Mouse (Mus musculus): ENCODE results near the gene Gm14403. TPM values are rescaled to one million over a fixed set of nuclear protein-coding genes. Genes with fewer than 3 reads are reported as not detected.
"Not testable (repeated sequence)": the region's sequence is repeated elsewhere in the genome, so short reads cannot be mapped to it uniquely, and the experiment has no call there.

The Gm14403 gene
- polyA plus RNA-seq, 1 experiment from 2014 or later = 2.2 TPM

GRCm38 (mm10) chr2:177518354-177518753, 20.3 kb downstream of the Gm14403 start:
- WGBS = 91% methylated on average over 7 of the region's 7 CpGs
- not testable (repeated sequence) for H3K27ac ChIP-seq (replicated peaks); H3K9me3 ChIP-seq (replicated peaks); ATAC-seq (ENCODE audit: low FRiP score); H3K9ac ChIP-seq (replicated peaks); H3K4me2 ChIP-seq; H3K36me3 ChIP-seq; H3K4me3 ChIP-seq (replicated peaks); H3K4me1 ChIP-seq; H3K27me3 ChIP-seq (replicated peaks)

GRCm38 (mm10) chr2:177518960-177519359, 20.9 kb downstream of the Gm14403 start:
- H3K4me3 ChIP-seq (replicated peaks); H3K9ac ChIP-seq (replicated peaks); H3K9me3 ChIP-seq (replicated peaks); H3K4me2 ChIP-seq; H3K27ac ChIP-seq (replicated peaks); H3K4me1 ChIP-seq; H3K36me3 ChIP-seq; H3K27me3 ChIP-seq (replicated peaks); ATAC-seq (ENCODE audit: low FRiP score): not testable (repeated sequence)
- 88% methylated on average over 1 of the region's 1 CpGs for WGBS

- no peaks in the 10 kb centered on the region for H3K4me1 ChIP-seq
Observed at GRCm38 (mm10) chr2:177520035-177520434, 22.0 kb downstream of the Gm14403 start.

GRCm38 (mm10) chr2:177523061-177523460, 25.0 kb downstream of the Gm14403 start:
- Histone ChIP-seq H3K9me3 (replicated peaks) (0 out of 2 replicates have a peak, but pooled peaks cover 4% of the 10 kb centered on the region), H3K27me3 (replicated peaks) (no peaks in the 10 kb centered on the region), H3K4me2 (no peak overlapping the region), H3K4me3 (replicated peaks) (no peak overlapping the region), H3K27ac (replicated peaks) (no peak overlapping the region), H3K9ac (replicated peaks) (no peak overlapping the region), H3K4me1 (no peaks in the 10 kb centered on the region), H3K36me3 (no peaks in the 10 kb centered on the region)
- WGBS = 90% methylated on average over 20 of the region's 20 CpGs
- ATAC-seq (ENCODE audit: low FRiP score) = no peak

More at GRCm38 (mm10) chr2:177520035-177520434, 22.0 kb downstream of the Gm14403 start:
- H3K9me3 ChIP-seq (replicated peaks) = 0 out of 2 replicates have a peak, but pooled peaks cover 4% of the 10 kb centered on the region
- H3K36me3 ChIP-seq = no peaks in the 10 kb centered on the region
- ATAC-seq (ENCODE audit: low FRiP score) = no peak
- no peak overlapping the region for H3K27ac ChIP-seq (replicated peaks)
- H3K9ac ChIP-seq (replicated peaks) = no peak overlapping the region
- H3K4me3 ChIP-seq (replicated peaks) = no peak overlapping the region
- H3K27me3 ChIP-seq (replicated peaks) = no peaks in the 10 kb centered on the region
- 84% methylated on average over 8 of the region's 8 CpGs for WGBS
- H3K4me2 ChIP-seq = no peak overlapping the region

- not testable (repeated sequence) for H3K4me2 ChIP-seq; ATAC-seq (ENCODE audit: low FRiP score); H3K9ac ChIP-seq (replicated peaks); H3K4me3 ChIP-seq (replicated peaks); H3K36me3 ChIP-seq; H3K4me1 ChIP-seq; H3K9me3 ChIP-seq (replicated peaks); H3K27ac ChIP-seq (replicated peaks); H3K27me3 ChIP-seq (replicated peaks)
- 91% methylated on average over 6 of the region's 6 CpGs for WGBS
Observed at GRCm38 (mm10) chr2:177523674-177524073, 25.7 kb downstream of the Gm14403 start.

GRCm38 (mm10) chr2:177524171-177524570, 26.2 kb downstream of the Gm14403 start:
- H3K9me3 ChIP-seq (replicated peaks); H3K27me3 ChIP-seq (replicated peaks); ATAC-seq (ENCODE audit: low FRiP score); H3K4me1 ChIP-seq; H3K4me2 ChIP-seq; H3K4me3 ChIP-seq (replicated peaks); H3K36me3 ChIP-seq; H3K9ac ChIP-seq (replicated peaks); H3K27ac ChIP-seq (replicated peaks): not testable (repeated sequence)
- 92% methylated on average over 16 of the region's 16 CpGs for WGBS

- 83% methylated on average over 9 of the region's 9 CpGs for WGBS
- Histone ChIP-seq H3K4me2 (no peak overlapping the region), H3K4me1 (no peaks in the 10 kb centered on the region), H3K27ac (replicated peaks) (no peak overlapping the region), H3K4me3 (replicated peaks) (no peak overlapping the region), H3K9me3 (replicated peaks) (0 out of 2 replicates have a peak, but pooled peaks cover 3% of the 10 kb centered on the region), H3K27me3 (replicated peaks) (no peaks in the 10 kb centered on the region), H3K9ac (replicated peaks) (no peak overlapping the region), H3K36me3 (no peaks in the 10 kb centered on the region)
- ATAC-seq (ENCODE audit: low FRiP score) = no peak
Observed at GRCm38 (mm10) chr2:177535876-177536275, 37.9 kb downstream of the Gm14403 start.

GRCm38 (mm10) chr2:177537141-177537540, 39.1 kb downstream of the Gm14403 start:
- not testable (repeated sequence) for H3K27ac ChIP-seq (replicated peaks); ATAC-seq (ENCODE audit: low FRiP score); H3K4me3 ChIP-seq (replicated peaks); H3K4me2 ChIP-seq; H3K9me3 ChIP-seq (replicated peaks); H3K27me3 ChIP-seq (replicated peaks); H3K9ac ChIP-seq (replicated peaks); H3K36me3 ChIP-seq; H3K4me1 ChIP-seq
- WGBS = 75% methylated on average over 2 of the region's 2 CpGs

GRCm38 (mm10) chr2:177537717-177538116, 39.7 kb downstream of the Gm14403 start:
- H3K4me2 ChIP-seq; H3K4me3 ChIP-seq (replicated peaks); H3K27ac ChIP-seq (replicated peaks); ATAC-seq (ENCODE audit: low FRiP score); H3K4me1 ChIP-seq; H3K9ac ChIP-seq (replicated peaks); H3K27me3 ChIP-seq (replicated peaks); H3K36me3 ChIP-seq; H3K9me3 ChIP-seq (replicated peaks): not testable (repeated sequence)
- 84% methylated on average over 5 of the region's 5 CpGs for WGBS

GRCm38 (mm10) chr2:177555261-177555660, 57.2 kb downstream of the Gm14403 start:
- not testable (repeated sequence) for H3K4me2 ChIP-seq; H3K4me1 ChIP-seq; H3K27ac ChIP-seq (replicated peaks); ATAC-seq (ENCODE audit: low FRiP score); H3K4me3 ChIP-seq (replicated peaks); H3K9me3 ChIP-seq (replicated peaks); H3K9ac ChIP-seq (replicated peaks); H3K36me3 ChIP-seq; H3K27me3 ChIP-seq (replicated peaks)
- no CpG with 5 or more reads among the region's 1 CpGs for WGBS

Other genes with a start within 250 kb of the Gm14403 start
- gene Gm14409, start 231.2 kb upstream of the Gm14403 start, polyA plus RNA-seq (2015; fragmentation: Nextera tagmentation; extraction: Ambion mirVana) = not detected in 2 replicates
- gene Gm14412, start 173.9 kb upstream of the Gm14403 start, polyA plus RNA-seq (2015; fragmentation: Nextera tagmentation; extraction: Ambion mirVana) = 0.11 and 0.35 TPM in 2 replicates
- gene Gm14418, start 99.9 kb upstream of the Gm14403 start, polyA plus RNA-seq (2015; fragmentation: Nextera tagmentation; extraction: Ambion mirVana) = 5.5 and 6.6 TPM in 2 replicates
- gene Zfp970, start 33.5 kb upstream of the Gm14403 start, polyA plus RNA-seq (2015; fragmentation: Nextera tagmentation; extraction: Ambion mirVana) = 5.8 and 7.4 TPM in 2 replicates
- not detected in 2 replicates for gene Gm14406, start 80.0 kb downstream of the Gm14403 start, polyA plus RNA-seq (2015; fragmentation: Nextera tagmentation; extraction: Ambion mirVana)